Mouse (Mus musculus) c-Kit-positive CD71-negative TER-119-negative erythroid progenitor cells, embryonic 14.5 days (primary cell): ENCODE results near the gene Eps15l1.

ENCODE experiments used
- DNase-seq: peaks from one replicate; pipeline ENCODE4 v3.0.0-alpha.2; 2013; ENCODE audit warnings: low read depth

Eps15l1 gene

DNA sequence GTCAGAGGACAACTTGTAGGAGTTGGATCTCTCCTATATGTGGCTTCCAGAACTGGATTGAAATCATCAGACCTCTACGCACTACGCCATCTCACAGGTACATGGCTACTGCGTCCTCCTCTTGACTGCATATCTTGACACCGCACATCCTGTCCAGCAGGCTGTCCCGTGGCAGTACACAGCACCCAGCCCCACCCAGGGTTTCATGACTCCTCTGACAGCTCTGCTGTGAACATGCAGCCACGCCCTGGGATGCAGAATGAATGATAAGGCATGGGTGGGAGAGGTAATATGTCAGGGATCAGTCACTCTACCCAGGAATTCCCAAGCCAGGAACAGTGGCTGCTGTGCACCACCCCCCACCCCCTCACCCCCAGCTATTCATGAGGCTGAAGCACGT is 7.4 kb downstream of the Eps15l1 start:
- no peak for DNase-seq

DNA sequence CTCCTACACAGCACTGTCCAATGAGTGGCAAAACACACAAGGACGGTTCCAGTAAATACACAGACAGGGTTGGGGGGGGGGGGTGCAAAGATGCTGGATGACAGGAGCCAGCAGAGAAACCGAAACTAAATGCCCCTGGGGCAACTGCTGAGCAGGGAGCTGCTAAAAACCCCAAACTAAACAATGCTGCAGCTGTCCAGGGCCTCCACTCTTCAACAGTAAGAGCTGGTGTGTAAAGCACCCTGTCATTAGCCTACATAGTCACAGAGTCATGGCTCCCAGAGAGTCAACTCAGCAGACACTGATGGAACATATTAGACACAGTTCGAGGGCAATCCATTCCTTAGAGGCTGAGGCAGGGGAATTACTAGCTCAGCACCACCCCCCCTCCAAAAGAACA is 11.8 kb downstream of the Eps15l1 start:
- DNase-seq = no peak

DNA sequence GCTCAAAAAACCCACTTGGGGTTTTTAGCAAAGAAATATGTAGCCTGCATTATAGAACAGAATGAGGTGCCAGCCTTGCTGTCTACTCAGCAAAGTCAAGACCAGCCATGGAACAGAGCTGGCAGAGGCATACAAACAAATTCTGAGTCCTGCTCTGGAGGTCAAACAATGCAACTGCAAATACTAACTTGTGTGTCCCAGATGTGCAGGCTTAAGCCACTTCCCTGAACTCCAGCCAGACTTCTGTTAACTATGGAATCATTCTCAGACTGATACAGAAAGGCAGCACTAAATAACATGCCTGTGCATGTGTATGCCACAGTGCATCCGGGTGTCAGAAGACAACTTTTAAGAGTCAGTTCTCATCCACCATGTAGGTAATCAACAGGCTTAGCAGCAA is 13.4 kb downstream of the Eps15l1 start:
- no peak for DNase-seq

DNA sequence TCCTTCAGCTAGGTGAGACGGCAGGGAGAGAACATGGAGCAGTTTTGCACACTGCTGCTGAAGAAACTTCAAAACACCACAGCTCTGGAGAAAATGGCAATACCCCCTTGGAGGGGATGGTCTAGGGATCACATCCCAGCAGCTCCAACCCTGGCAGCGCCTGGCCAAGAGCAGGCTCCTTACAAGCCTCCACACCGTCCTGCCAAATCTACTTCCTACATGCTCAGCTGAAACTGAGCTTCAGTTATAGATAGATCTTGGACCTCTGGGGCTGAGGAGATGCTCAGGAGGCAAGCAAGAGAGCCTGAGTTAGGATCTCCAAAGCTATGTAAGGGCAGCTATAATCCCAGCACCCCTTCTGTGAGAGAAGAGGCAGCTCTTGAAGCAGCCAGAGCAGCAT is 18.3 kb downstream of the Eps15l1 start:
- DNase-seq = no peak

DNA sequence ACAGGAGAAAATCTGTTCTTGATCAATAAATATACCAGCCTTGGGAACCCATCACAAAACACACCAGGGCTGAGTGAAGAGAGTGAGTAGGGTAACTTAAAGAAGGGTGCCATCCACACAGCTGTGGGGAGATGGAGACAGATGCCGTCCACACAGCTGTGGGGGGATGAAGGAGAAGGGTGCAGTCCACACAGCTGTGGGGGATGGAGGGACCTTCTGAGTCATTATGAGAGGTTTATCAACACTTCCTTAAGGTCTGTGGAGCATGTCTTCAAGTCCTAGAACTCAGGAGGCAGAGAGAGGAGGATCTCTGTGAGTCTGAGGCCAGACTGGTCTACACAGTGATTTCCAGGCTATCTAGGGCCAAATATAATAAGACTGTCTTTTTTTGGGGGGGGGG is 19.9 kb downstream of the Eps15l1 start:
- no peak for DNase-seq

DNA sequence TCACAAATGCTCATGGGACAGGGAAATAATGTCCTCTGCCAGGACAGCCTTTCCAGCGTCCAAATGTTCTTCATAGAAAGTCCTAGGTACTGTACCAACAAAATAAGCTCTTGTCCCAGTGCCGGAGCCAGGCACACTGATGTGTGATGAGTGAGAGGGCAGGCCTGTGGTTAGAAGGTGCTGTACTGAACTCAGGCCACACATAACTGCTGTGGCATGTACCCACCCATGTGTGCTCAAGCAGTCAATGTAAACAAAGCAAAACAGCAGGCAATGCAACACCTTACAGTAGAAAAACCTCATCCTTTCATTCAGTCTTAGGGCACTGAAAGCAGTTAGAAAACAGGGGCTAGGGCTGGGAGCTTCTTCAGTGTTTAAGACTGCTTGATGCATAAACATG is 35.5 kb downstream of the Eps15l1 start:
- no peak for DNase-seq

DNA sequence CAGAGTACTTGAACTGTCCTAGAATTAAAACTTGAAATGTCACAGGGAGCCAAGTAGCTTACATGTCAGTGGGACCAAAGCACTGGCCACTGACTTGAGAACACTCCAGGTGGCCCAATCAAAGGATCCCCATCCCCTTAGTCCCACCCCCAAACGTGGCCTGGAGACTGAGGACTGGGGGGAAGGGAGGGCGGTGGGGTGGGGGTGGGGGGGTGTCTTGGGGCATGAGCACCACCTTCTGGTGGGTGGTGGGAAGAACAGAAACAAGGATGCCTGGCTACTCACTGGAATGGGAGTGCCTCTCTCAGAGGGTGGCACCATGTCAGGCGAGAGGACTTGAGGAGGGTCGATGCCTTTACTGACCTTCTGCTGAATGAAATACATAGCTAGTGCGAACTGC is 38.9 kb downstream of the Eps15l1 start:
- DNase-seq = no peak

DNA sequence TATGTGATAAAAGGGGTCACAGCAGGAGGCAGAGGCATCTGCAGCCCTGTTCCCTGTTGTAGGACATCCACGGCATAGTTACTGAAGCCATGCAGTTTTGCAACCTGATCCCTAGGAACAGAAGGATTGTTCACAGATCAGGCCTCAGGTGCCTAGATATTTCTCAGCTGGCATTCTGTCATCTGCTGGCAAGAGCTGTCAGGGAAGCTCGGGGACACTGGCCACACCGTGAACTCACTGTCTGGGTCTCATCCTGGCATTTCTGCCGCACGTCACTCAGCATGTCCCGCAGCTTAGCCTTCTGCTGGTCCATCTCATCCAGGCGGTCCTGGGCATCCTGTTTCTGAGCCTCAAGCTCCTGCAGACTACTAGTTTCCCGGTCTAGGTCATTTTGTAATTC is 40.6 kb downstream of the Eps15l1 start:
- DNase-seq = no peak

DNA sequence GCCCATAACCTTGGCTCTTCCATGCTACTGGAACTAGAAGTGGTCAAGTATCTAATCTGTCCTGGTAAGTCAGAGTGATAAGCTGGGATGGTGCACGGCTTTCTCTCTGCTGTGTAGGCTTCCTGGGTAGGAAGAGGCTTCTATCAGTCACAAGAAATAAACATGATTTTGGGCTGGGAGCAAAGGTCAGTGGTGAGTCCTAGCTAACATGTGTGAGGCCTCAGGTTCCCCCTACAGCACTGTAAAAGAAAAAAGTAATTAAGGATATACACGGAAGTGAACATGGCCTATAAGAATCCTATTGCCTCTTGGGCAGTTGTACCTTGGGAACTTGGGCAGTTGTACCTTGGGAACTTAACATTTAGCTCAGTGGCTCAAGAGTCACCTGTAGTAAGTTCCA is 44.4 kb downstream of the Eps15l1 start:
- no peak for DNase-seq

DNA sequence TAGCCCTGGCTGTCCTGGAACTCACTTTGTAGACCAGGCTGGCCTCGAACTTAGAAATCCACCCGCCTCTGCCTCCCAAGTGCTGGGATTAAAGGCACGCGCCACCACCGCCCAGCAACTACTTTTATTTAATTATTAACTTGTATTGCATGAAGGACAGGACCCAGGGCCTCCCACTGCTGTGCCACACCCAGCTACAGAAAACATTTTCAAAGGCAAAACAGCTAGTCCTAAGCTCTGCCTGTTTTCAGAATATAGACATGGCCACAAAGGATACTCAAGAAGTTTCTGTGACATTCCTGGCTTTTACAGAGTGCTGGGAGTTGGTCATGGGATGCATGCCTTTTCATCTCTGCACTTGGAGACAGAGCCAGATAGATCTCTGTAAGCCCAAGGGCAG is 45.0 kb downstream of the Eps15l1 start:
- no peak for DNase-seq

DNA sequence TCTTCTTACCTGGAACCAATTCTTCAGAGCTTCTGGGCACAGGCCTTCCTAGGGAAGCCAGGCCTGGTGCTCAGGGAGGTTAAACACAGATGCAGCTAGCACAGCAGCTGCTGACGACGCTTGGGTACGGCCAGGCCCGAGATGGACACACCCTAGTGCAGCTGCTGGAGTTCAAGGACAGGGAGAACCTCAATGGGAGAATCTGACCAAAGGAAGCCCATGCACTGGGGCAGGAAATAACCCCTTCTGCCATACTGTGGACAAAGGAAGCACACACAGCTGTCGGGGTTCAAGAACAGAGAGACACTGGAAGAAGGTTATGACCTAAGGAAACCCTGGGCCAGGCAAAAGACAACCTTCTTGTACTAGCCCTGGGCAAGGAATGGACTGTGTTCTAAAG is 46.1 kb downstream of the Eps15l1 start:
- no peak for DNase-seq

DNA sequence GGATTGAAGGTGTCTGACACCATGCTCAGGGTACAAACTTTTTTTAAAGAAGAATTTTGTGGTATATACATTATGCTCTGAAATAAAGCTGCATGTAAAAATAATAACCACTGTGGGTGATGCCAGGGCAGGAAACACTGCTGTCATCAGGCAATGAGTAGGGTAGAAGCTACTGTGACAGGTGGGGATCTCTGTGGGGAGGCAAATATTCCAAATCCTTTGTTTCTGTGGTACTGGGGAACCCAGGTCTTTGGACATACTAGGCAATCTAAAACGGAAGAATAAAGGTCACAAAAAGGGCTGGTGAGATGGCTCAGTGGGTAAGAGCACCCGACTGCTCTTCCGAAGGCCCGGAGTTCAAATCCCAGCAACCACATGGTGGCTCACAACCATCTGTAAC is 48.9 kb downstream of the Eps15l1 start:
- DNase-seq = no peak

DNA sequence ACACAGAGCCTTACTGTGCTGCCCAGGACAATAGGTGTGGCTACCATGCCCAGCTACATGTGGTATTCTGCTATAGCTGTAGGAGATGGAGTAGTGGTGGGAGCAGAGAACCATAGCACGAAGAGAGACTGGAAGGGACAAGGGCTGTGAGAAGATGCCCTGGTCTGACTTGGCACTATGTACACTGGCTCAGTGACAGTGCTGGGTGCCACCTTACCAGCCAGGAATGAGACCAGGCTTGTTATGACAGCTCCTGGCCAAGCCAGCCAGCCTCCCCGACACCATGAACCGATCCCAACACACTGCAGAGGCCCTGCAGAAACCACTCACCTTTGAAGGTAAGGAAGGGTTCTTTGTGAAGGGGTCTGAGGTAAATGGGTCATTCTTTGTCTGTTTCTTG is 49.9 kb downstream of the Eps15l1 start:
- no peak for DNase-seq

DNA sequence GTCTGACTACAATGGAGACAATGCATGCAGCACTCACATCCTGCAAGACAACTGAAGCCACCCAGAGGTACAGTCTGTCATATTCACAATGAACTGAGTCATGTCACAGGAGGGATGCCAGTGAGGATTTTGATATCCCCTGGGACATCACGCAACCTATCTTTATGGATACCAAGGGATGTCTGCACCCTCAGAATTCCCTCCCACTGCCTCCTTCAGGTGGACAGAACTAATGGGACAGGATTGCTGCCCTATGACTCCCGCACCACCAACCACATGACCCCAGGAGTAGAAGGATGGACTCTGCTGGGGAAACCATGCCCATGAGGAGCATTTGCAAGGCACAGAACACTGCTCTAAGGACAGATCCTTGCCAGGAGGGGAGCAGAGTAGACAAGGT is 54.8 kb downstream of the Eps15l1 start:
- DNase-seq = no peak

DNA sequence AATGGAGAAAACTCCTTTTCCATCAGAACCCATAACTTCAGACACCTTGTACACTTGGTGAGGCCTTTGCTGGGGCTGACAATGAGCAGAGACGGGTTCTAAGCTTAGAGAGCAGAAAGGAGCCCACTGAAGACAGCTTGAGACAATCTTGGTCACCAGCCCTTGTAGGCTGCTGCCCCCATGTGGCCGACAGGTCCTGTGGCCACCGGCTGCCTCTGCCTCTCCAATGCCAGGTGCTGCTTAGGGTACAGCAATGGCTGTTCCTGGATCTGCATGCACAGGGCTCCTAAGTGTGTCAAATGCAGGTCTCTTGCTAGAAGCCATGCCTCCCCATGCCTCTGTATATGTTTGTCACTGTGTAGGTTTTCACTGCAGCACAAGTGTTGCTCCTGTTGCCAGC is 55.4 kb downstream of the Eps15l1 start:
- DNase-seq = peak; percentile 64

DNA sequence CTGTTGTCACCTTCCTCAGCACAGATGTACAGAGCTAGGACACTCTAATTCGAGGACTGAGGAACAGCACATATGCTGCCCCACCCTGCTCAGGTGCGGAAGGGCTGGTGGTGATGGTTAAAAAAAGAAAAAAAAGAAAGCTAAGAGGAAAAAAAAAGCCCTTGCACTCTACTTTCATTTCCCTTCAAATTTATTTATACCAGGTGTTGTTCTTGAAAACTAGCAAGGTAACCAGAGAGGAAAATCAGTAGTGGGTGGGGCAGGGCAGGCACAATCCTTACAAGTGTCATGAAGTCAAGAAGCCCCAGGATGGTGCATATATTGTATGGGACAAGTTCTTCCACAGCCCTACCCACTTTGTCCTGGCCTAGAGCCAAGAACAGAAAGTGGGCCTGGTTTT is 56.2 kb downstream of the Eps15l1 start:
- DNase-seq = no peak

DNA sequence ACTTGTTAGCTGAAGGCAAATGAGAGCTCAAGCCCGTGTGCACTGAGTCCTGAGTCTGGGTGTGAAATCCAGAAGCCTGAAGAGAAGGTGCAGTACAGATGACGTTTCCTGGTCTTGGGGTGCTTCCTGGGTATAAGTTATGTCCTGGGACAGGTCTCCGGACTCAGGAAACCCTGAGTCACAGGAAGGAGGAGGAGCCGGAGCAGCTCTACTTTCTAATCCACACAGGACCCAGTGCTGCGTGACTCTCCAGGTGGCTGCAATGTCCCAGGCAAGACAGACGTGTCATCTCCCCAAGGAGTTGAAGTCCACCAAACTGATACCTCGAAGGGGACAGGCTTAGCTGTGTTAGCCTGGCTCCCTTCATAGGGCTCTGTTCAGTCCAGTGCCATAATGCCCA is 57.8 kb downstream of the Eps15l1 start:
- DNase-seq = no peak

DNA sequence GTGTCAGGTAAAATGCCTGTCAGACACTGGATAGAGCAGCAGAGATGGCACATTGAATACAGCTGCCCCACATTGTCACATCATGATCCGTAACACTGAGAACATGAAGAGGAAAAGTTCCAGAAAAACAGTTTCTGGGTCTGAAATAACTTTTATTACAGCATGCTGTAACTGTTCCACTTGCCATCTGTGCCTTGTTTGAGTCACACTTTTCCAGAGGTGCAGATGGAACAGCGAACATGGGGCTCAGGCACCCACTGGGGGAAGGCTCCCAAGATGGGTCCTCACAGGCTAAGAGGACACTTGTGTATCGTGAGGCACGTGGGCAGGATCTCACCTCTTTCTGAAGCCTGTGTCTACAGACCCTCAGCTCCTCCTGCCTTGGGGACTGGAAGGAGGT is 58.5 kb downstream of the Eps15l1 start:
- no peak for DNase-seq

DNA sequence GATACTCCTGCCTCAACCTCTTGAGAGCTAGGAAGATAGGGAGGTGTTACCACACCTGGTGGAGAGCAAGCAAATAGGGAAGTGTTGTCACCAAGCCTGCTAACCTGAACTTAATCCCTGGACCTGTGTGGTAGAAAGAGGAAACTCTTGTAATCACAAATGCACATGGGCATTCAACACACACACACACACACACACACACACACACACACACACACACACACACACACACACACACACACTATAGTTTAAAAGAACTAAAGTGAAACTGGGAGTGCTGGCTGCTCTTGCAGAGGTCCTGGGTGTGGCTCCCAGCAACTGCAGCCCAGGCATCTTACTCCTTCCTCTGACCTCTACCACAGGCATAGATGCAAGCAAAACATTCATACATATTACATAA is 61.1 kb downstream of the Eps15l1 start:
- no peak for DNase-seq

DNA sequence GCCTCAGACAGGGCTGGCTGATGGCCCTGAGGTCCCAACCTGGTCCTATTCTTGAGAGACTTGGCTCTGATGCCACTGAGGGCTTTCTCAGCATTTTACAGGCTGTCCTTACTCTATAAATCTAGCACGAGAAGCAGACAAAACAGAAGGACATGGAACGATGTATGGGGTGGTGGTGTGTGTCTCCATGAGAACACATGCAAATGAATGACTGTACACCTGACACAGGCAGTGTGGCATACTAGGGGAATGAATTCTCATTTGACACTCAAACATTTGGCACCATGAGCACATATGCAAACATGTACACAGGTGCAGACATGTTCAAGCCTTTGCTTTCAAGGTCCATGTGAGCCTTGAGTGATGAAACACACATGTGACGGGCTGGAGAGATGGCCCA is 64.7 kb downstream of the Eps15l1 start:
- no peak for DNase-seq

DNA sequence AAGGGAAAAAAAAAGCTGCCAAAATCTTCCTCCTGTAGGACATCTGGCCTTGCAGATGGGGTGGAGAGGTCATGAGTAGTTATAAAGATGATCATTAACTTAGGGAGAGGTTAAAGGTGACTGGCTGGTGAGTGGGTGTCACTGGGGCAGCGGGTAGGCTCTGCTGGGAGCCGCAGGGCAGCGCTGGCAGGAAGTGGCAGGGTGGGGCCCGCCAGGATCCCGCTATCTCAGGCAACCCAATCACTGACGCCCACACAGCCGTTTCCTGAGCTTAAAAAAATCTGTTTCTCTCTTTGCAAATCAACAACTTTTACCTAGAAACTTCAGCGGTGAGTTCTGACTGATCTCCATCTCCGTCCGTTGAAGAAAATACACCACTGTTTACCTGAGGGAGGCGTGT is 67.0 kb downstream of the Eps15l1 start:
- peak; percentile 34 for DNase-seq

DNA sequence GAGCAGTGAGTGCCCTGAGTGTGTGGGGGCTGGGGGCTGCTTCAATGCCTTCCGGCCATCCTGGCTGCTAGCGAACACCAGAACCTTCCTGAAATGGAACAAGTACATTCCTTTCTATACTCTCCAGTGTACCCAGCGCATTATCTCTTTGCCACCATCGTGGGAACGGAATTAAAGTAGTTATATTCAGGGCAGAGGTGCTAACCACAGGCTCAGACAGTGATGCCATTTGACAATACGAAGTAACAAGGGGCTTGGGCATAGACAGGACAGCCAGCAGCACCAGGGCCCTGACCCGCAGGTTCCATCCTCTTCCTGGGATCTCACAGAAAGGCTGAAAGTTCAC is 67.6 kb downstream of the Eps15l1 start:
- DNase-seq = no peak

DNA sequence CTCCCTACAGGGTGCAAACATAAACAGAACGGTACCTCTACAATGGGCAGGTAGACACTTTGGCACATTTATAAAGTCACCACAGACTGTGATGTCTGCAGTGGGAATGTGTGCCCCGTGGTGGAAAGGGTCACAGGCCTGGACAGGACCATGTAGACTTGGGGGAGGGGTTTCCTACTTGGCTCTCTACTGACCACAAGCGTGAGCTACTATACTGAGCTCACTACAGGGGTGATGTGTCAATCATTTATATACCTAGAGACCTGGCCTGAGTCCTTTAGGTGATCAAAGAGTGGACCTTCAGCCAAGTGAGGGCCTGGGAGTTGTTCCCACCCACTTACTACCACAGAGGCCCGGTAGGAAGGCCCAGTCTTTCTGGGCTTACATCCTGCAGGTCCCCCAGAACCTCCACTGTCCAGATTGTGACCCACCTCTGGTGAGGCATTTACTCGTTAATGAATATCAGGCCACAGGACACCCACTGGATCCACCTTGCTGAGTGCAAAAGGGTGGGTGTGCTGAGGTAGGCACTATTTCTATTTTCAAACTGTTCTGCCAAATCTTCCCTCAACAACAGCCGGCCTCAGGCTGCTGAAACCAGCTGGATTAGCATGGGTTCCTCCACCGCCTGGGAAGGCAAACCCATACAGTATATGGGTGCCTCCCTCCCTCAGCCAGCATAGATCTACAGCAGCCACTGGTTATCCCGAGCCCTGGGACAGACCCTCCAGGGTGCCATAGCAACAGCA is 68.1 kb downstream of the Eps15l1 start:
- DNase-seq = no peak

DNA sequence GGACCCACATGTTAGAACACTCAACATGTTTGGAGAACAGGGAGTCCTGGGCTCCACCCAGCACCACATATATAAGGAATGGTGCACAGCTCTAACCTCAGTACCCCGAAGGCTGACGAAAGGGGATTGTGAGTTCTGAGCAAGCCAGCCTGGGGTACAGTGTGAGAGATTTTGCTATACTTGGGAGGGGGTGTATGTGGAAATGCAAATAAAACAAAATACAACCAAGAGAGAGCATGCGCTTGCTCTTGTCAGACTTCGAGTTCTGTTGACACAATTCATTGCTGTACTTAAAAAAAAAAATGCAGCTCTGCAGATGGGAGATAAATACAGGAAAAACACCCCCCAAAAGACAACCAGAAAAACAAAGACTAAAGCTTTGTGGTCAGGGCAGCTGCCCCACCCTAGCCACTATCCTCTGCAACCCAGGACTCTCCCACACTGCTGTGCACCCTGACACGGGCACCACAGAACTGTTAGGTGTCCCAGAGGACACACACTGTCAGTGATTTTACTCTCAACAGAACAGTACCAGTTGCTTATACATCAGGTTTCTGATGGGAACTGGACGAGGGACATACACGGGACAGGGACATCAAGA is 69.8 kb downstream of the Eps15l1 start:
- no peak for DNase-seq
